Mouse (Mus musculus) liver, postnatal 0 days (tissue): ENCODE data around the gene Ints5. TPM values are rescaled to one million over a fixed set of nuclear protein-coding genes. Genes with fewer than 3 reads are reported as not detected.

Source experiments
- ATAC-seq: fragments of 200-750 bp; cut with Nextera tagmentation; 2 replicates; pipeline ENCODE4 v1.8.0; 2017; ENCODE audit warnings: mild to moderate bottlenecking, moderate library complexity
- DNase-seq: peaks from one replicate; pipeline ENCODE4 v3.0.0-alpha.2; 2016
- H3K27ac ChIP-seq: fragments of 300-500 bp; sonication (generic); 2 replicates; pipeline ENCODE4 v1.5.1; 2014; ENCODE audit warnings: antibody characterized with exemption, moderate library complexity, mild to moderate bottlenecking, low read depth
- H3K27me3 ChIP-seq: fragments of 300-500 bp; sonication (generic); 2 replicates; pipeline ENCODE4 v1.6.1; 2014; ENCODE audit warnings: low read length, control low read depth, mixed read lengths; ENCODE audit not compliant: insufficient read depth
- H3K36me3 ChIP-seq: fragments of 300-500 bp; sonication (generic); replicated peaks from 2 replicates; pipeline ENCODE4 v1.6.1; 2014; ENCODE audit warnings: mild to moderate bottlenecking, control low read depth, low read length, moderate library complexity, mixed read lengths; ENCODE audit not compliant: insufficient read depth
- H3K4me1 ChIP-seq: fragments of 300-500 bp; sonication (generic); 2 replicates; pipeline ENCODE4 v1.6.1; 2014; ENCODE audit warnings: antibody characterized with exemption, mild to moderate bottlenecking, control low read depth; ENCODE audit not compliant: insufficient read depth
- H3K4me2 ChIP-seq: fragments of 300-500 bp; sonication (generic); 2 replicates; pipeline ENCODE4 v1.6.1; 2014; ENCODE audit warnings: low read depth, mild to moderate bottlenecking, low read length, moderate library complexity, mixed read lengths
- H3K4me3 ChIP-seq: fragments of 300-500 bp; sonication (generic); 2 replicates; pipeline ENCODE4 v1.5.1; 2014; ENCODE audit warnings: low read depth, low read length
- H3K9ac ChIP-seq: fragments of 300-500 bp; sonication (generic); replicated peaks from 2 replicates; pipeline ENCODE4 v1.6.1; 2014; ENCODE audit warnings: mild to moderate bottlenecking, moderate library complexity
- H3K9me3 ChIP-seq: fragments of 300-500 bp; sonication (generic); 2 replicates; pipeline ENCODE4 v1.6.1; 2016; ENCODE audit warnings: mild to moderate bottlenecking, control low read depth, low read length, mixed read lengths
- CTCF ChIP-seq: sonication (generic); IDR thresholded peaks from 2 replicates; pipeline ENCODE4 v1.5.1; 2016; ENCODE audit warnings: antibody characterized with exemption, low read depth
- EP300 ChIP-seq: IDR thresholded peaks from 2 replicates; pipeline ENCODE4 v1.6.1; 2016; ENCODE audit warnings: antibody characterized with exemption, low read depth, mild to moderate bottlenecking
- WGBS: fragments of 180-500 bp; shearing (Covaris S2); extraction: QIAGEN DNeasy Blood & Tissue Kit; methylation state at CpG from one replicate; pipeline ENCODE4 v1.1.7; 2014; ENCODE audit not compliant: insufficient replicate concordance; 5-methylcytosine and 5-hydroxymethylcytosine counted together
- polyA plus RNA-seq: library from polyadenylated mRNA; unstranded; fragments of >200 nt; fragmentation: Nextera tagmentation; extraction: Ambion mirVana; gene quantifications from 2 replicates; pipeline ENCODE4 v1.2.1, GENCODE M21; 2015

Gene Ints5
- polyA plus RNA-seq, 1 experiment from 2014 or later, result 12.1 TPM

- Histone ChIP-seq H3K27me3 (no peaks in the 10 kb centered on the region), H3K9ac (no peak overlapping the region), H3K9me3 (no peaks in the 10 kb centered on the region), H3K4me2 (no peak overlapping the region), H3K36me3 (peaks cover 54% of the 10 kb centered on the region), H3K4me1 (peaks cover 20% of the 10 kb centered on the region), H3K27ac (no peak overlapping the region), H3K4me3 (no peak overlapping the region)
- ATAC-seq, result no peak
- DNase-seq, result no peak
- TF ChIP-seq CTCF, result no peak
- no peak for TF ChIP-seq EP300
- 90% methylated on average over 5 of the region's 5 CpGs for WGBS
Observed at GRCm38 (mm10) chr19:8903412-8903811, 10.6 kb downstream of the Ints5 start.

- no peak overlapping the region for H3K4me2 ChIP-seq
- no peak overlapping the region for H3K4me3 ChIP-seq
- no peaks in the 10 kb centered on the region for H3K4me1 ChIP-seq
- 89% methylated on average over 6 of the region's 6 CpGs for WGBS
- H3K27me3 ChIP-seq, result no peaks in the 10 kb centered on the region
- ATAC-seq (no peak), DNase-seq (no peak)
- no peaks in the 10 kb centered on the region for H3K9me3 ChIP-seq
- no peak for TF ChIP-seq CTCF
- no peak for TF ChIP-seq EP300
- no peak overlapping the region for H3K9ac ChIP-seq
- peaks cover 94% of the 10 kb centered on the region for H3K36me3 ChIP-seq
- H3K27ac ChIP-seq, result no peak overlapping the region
Observed at GRCm38 (mm10) chr19:8908531-8908930, 15.7 kb downstream of the Ints5 start.

GRCm38 (mm10) chr19:8911810-8912209 lies 19.0 kb downstream of the Ints5 start:
- Histone ChIP-seq H3K27me3 (no peaks in the 10 kb centered on the region), H3K4me3 (no peak overlapping the region), H3K4me1 (no peaks in the 10 kb centered on the region), H3K9ac (no peak overlapping the region), H3K27ac (no peak overlapping the region), H3K36me3 (peaks cover 95% of the 10 kb centered on the region), H3K4me2 (no peak overlapping the region), H3K9me3 (no peaks in the 10 kb centered on the region)
- TF ChIP-seq EP300, result no peak
- TF ChIP-seq CTCF, result no peak
- DNase-seq (no peak), ATAC-seq (no peak)
- 92% methylated on average over 5 of the region's 5 CpGs for whole genome bisulfite sequencing

GRCm38 (mm10) chr19:8914212-8914611 lies 21.4 kb downstream of the Ints5 start:
- no peaks in the 10 kb centered on the region for H3K9me3 ChIP-seq
- TF ChIP-seq CTCF (no peak), EP300 (no peak)
- ATAC-seq, result no peak
- H3K4me3 ChIP-seq, result no peak overlapping the region
- no peaks in the 10 kb centered on the region for H3K4me1 ChIP-seq
- no peaks in the 10 kb centered on the region for H3K27me3 ChIP-seq
- no peak overlapping the region for H3K9ac ChIP-seq
- no peak overlapping the region for H3K4me2 ChIP-seq
- no peak for DNase-seq
- WGBS, result 94% methylated on average over 3 of the region's 3 CpGs
- no peak overlapping the region for H3K27ac ChIP-seq
- peaks cover 71% of the 10 kb centered on the region for H3K36me3 ChIP-seq

- no peaks in the 10 kb centered on the region for H3K27me3 ChIP-seq
- DNase-seq (no peak), ATAC-seq (no peak)
- H3K4me1 ChIP-seq, result peaks cover 13% of the 10 kb centered on the region
- peaks cover 32% of the 10 kb centered on the region for H3K36me3 ChIP-seq
- H3K4me3 ChIP-seq, result no peak overlapping the region
- no peak overlapping the region for H3K27ac ChIP-seq
- H3K9ac ChIP-seq, result no peak overlapping the region
- no peak for TF ChIP-seq EP300
- no peak for TF ChIP-seq CTCF
- WGBS, result 77% methylated on average over 3 of the region's 3 CpGs
- no peaks in the 10 kb centered on the region for H3K9me3 ChIP-seq
- H3K4me2 ChIP-seq, result no peak overlapping the region
Observed at GRCm38 (mm10) chr19:8919000-8919399, 26.2 kb downstream of the Ints5 start.

- peaks cover 13% of the 10 kb centered on the region for H3K4me1 ChIP-seq
- TF ChIP-seq EP300 (no peak), CTCF (no peak)
- 62% methylated on average over 6 of the region's 6 CpGs for WGBS
- DNase-seq (no peak), ATAC-seq (no peak)
- peak overlapping the region; percentile 94 for H3K4me2 ChIP-seq
- H3K27me3 ChIP-seq, result no peaks in the 10 kb centered on the region
- peak overlapping the region; percentile 75 for H3K9ac ChIP-seq
- H3K4me3 ChIP-seq, result peak overlapping the region; percentile 79
- peak overlapping the region; percentile 90 for H3K27ac ChIP-seq
- peaks cover 25% of the 10 kb centered on the region for H3K36me3 ChIP-seq
- H3K9me3 ChIP-seq, result no peaks in the 10 kb centered on the region
Observed at GRCm38 (mm10) chr19:8919684-8920072, 26.9 kb downstream of the Ints5 start.

GRCm38 (mm10) chr19:8920073-8920736 lies 27.4 kb downstream of the Ints5 start, which contains the start of gene B3gat3:
Gene B3gat3 (plus strand): TSS chr19:8920374.
- Histone ChIP-seq H3K4me3 (peak within 1 kb of the TSS; percentile 79), H3K4me1 (peaks cover 13% of the 10 kb centered on the region), H3K27me3 (no peaks in the 10 kb centered on the region), H3K36me3 (peaks cover 21% of the 10 kb centered on the region), H3K4me2 (peak within 1 kb of the TSS; percentile 94), H3K27ac (peak within 1 kb of the TSS; percentile 90), H3K9ac (peak within 1 kb of the TSS; percentile 75), H3K9me3 (no peaks in the 10 kb centered on the region)
- TF ChIP-seq CTCF (no peak), EP300 (0 out of 2 replicates have a peak, but pooled peaks have one; percentile 29)
- WGBS, result under 1% methylated on average over 48 of the region's 50 CpGs
- peak; percentile 95 for DNase-seq
- peak; percentile 95 for ATAC-seq
